Mouse (Mus musculus) ES-E14 (cell line): ENCODE measurements at regions not wholly inside any gene's neighbourhood (a gene's known extent, or its start where the extent isn't known, plus 50 kb on each side); places are given as distances from the start of the nearest gene placed in this dataset.

Source experiments
- DNase-seq: peaks from one replicate; pipeline ENCODE4 v3.0.0-alpha.2; 2013; ENCODE audit warnings: low read depth, low spot score
- H3K27ac ChIP-seq: 2 replicates; pipeline ENCODE4 v1.5.1; 2012; ENCODE audit warnings: low read depth, mild to moderate bottlenecking, low read length, moderate library complexity, mixed read lengths; ENCODE audit not compliant: poor library complexity, insufficient read depth, severe bottlenecking
- H3K36me3 ChIP-seq: 2 replicates; pipeline ENCODE4 v1.6.1; 2012; ENCODE audit warnings: mild to moderate bottlenecking, low read length, moderate library complexity, mixed read lengths; ENCODE audit not compliant: control insufficient read depth, poor library complexity, insufficient read depth, severe bottlenecking
- H3K4me1 ChIP-seq, 2 experiments: fragments of 150-350 bp in 1 of 2; sonication (generic) in 1 of 2; 2 replicates each; pipeline ENCODE4 v1.6.1; 2012; ENCODE audit warnings: low read length in 2 of 2, mild to moderate bottlenecking in 1 of 2, mixed read lengths in 1 of 2; ENCODE audit not compliant: control insufficient read depth in 2 of 2, insufficient read depth in 2 of 2, poor library complexity in 1 of 2
- H3K4me3 ChIP-seq, 2 experiments: fragments of 150-350 bp in 1 of 2; sonication (generic) in 1 of 2; 2 replicates each; pipeline ENCODE4 v1.5.1; 2012; ENCODE audit warnings: low read length in 2 of 2, low read depth in 1 of 2, mild to moderate bottlenecking in 1 of 2, mixed read lengths in 1 of 2; ENCODE audit not compliant: insufficient read depth in 1 of 2, poor library complexity in 1 of 2, severe bottlenecking in 1 of 2
- H3K9ac ChIP-seq: 2 replicates; pipeline ENCODE4 v1.6.1; 2012; ENCODE audit warnings: low read depth, mild to moderate bottlenecking, low read length, mixed read lengths; ENCODE audit not compliant: poor library complexity, insufficient read depth, severe bottlenecking
- H3K9me3 ChIP-seq: fragments of 150-350 bp; sonication (generic); 2 replicates; pipeline ENCODE4 v1.6.1; 2012; ENCODE audit warnings: low read depth, mild to moderate bottlenecking, low read length; ENCODE audit not compliant: control insufficient read depth, insufficient read depth
- CHD2 ChIP-seq: IDR thresholded peaks from 2 replicates; pipeline ENCODE4 v1.6.1; 2014; ENCODE audit warnings: mild to moderate bottlenecking, low read depth, low read length, inconsistent platforms
- HCFC1 ChIP-seq: IDR thresholded peaks from 2 replicates; pipeline ENCODE4 v1.6.1; 2012; ENCODE audit warnings: low read length, inconsistent platforms, borderline replicate concordance; ENCODE audit not compliant: insufficient read depth
- MAFK ChIP-seq: IDR thresholded peaks from 2 replicates; pipeline ENCODE4 v1.6.1; 2014; ENCODE audit warnings: mild to moderate bottlenecking, low read depth, low read length, inconsistent platforms; ENCODE audit not compliant: insufficient read depth
- ZC3H11A ChIP-seq: IDR thresholded peaks from 2 replicates; pipeline ENCODE4 v1.6.1; 2012; ENCODE audit warnings: low read depth, mild to moderate bottlenecking, inconsistent platforms, low read length, borderline replicate concordance
- ZNF384 ChIP-seq: IDR thresholded peaks from 2 replicates; pipeline ENCODE4 v1.6.1; 2012; ENCODE audit warnings: low read depth, low read length, inconsistent platforms
- in situ Hi-C, 2 experiments: fragments of 600-800 bp; cut with MboI; formaldehyde crosslinking; loops; one replicate each; pipeline ENCODE4 v1.15.1; 2025; ENCODE audit warnings: low sequenced_read_pairs in 2 of 2, inconsistent platforms in 1 of 2; ENCODE audit not compliant: unreplicated experiment in 2 of 2

- no peak overlapping the region for H3K4me3 ChIP-seq
- no peaks in the 10 kb centered on the region for H3K36me3 ChIP-seq
- peaks cover 0 to 6% of the 10 kb centered on the region in 2 experiments; a peak in 1 of 4 replicates for H3K4me1 ChIP-seq
- H3K9me3 ChIP-seq: no peaks in the 10 kb centered on the region
- in situ Hi-C loops: no loop called here
- no peak overlapping the region for H3K9ac ChIP-seq
- DNase-seq: no peak
- H3K27ac ChIP-seq: no peak overlapping the region
- TF ChIP-seq ZC3H11A: no peak
- TF ChIP-seq ZNF384: no peak
- no peak for TF ChIP-seq MAFK
- no peak for TF ChIP-seq CHD2
- no peak for TF ChIP-seq HCFC1
Observed at GRCm38 (mm10) chr13:5978615-5979014, 117.3 kb downstream of the Klf6 start.

- Histone ChIP-seq H3K9ac (no peak overlapping the region), H3K36me3 (no peaks in the 10 kb centered on the region), H3K4me1 (no peaks in the 10 kb centered on the region), H3K4me3 (no peak overlapping the region), H3K27ac (no peak overlapping the region), H3K9me3 (no peaks in the 10 kb centered on the region)
- no peak for DNase-seq
- in situ Hi-C loops: no loop called here
- TF ChIP-seq ZNF384: no peak
- no peak for TF ChIP-seq HCFC1
- TF ChIP-seq CHD2: no peak
- no peak for TF ChIP-seq ZC3H11A
- no peak for TF ChIP-seq MAFK
Observed at GRCm38 (mm10) chr13:5987491-5987890, 126.2 kb downstream of the Klf6 start.

GRCm38 (mm10) chr13:5988407-5988806, 127.1 kb downstream of the Klf6 start:
- H3K9me3 ChIP-seq: no peaks in the 10 kb centered on the region
- no peaks in the 10 kb centered on the region for H3K4me1 ChIP-seq
- H3K4me3 ChIP-seq: no peak overlapping the region
- no peaks in the 10 kb centered on the region for H3K36me3 ChIP-seq
- no peak overlapping the region for H3K27ac ChIP-seq
- H3K9ac ChIP-seq: no peak overlapping the region
- TF ChIP-seq MAFK (no peak), ZNF384 (no peak), HCFC1 (no peak), ZC3H11A (no peak), CHD2 (no peak)
- DNase-seq: no peak
- in situ Hi-C loops: no loop called here

GRCm38 (mm10) chr13:6000559-6001217, 139.4 kb downstream of the Klf6 start:
- no peak for TF ChIP-seq MAFK
- no peak for TF ChIP-seq ZNF384
- no peak for TF ChIP-seq CHD2
- TF ChIP-seq ZC3H11A: no peak
- TF ChIP-seq HCFC1: no peak
- Histone ChIP-seq H3K9ac (no peak overlapping the region), H3K4me3 (no peak overlapping the region), H3K36me3 (no peaks in the 10 kb centered on the region), H3K4me1 (no peaks in the 10 kb centered on the region), H3K27ac (no peak overlapping the region), H3K9me3 (no peaks in the 10 kb centered on the region)
- in situ Hi-C loops: no loop called here
- no peak for DNase-seq

GRCm38 (mm10) chr13:6001218-6001564, 139.9 kb downstream of the Klf6 start:
- no peak for DNase-seq
- no peak overlapping the region for H3K9ac ChIP-seq
- H3K36me3 ChIP-seq: no peaks in the 10 kb centered on the region
- no peak overlapping the region for H3K27ac ChIP-seq
- H3K4me3 ChIP-seq: no peak overlapping the region
- in situ Hi-C loops: no loop called here
- H3K9me3 ChIP-seq: no peaks in the 10 kb centered on the region
- H3K4me1 ChIP-seq: no peaks in the 10 kb centered on the region
- TF ChIP-seq ZNF384 (no peak), HCFC1 (no peak), ZC3H11A (no peak), MAFK (no peak), CHD2 (no peak)
